Mouse (Mus musculus) stomach, postnatal 0 days (tissue): ENCODE data around the gene Vamp3.

Experiments used
- CTCF ChIP-seq: IDR thresholded peaks from 2 replicates; pipeline ENCODE4 v1.5.1; 2016; ENCODE audit warnings: antibody characterized with exemption, low read depth, mild to moderate bottlenecking, moderate library complexity
- EP300 ChIP-seq: optimal IDR thresholded peaks from 2 replicates; pipeline ENCODE3; 2016; ENCODE audit warnings: antibody characterized with exemption

DNA sequence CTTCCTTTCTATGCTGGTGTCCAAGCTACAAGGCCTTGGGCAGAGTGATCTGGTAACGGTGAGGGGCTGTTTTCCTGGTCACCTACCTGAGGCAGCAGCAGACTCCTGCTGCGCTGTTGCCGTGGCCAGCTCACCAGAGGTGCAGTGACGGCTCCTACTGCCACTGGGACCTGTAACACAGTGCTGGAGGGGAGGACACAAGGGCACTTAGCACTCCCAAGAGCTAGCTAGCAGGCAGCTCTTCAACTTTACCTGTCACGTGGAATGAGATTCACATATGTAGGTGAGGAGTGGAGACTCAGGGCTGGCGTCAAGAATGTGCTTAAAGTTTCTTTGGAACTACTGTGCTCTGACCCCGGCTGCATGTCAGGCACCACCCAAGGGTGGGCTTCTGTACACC, 47.4 kb downstream of the Vamp3 start:
- TF ChIP-seq CTCF (no peak), EP300 (no peak)
